Mouse (Mus musculus): ENCODE measurements around the gene Ptpn1. TPM values are rescaled to one million over a fixed set of nuclear protein-coding genes. Genes with fewer than 3 reads are reported as not detected.

Gene Ptpn1
- polyA plus RNA-seq (2012; fragmentation: generic; extraction: Trizol) = 64.6 TPM
- long read RNA-seq, experiment 1, full-length matches to known transcripts = 48 of 75 reads
- long read RNA-seq, experiment 1, partial matches to known transcripts = 13 of 75 reads
- long read RNA-seq, experiment 1, other reads (novel, unspliced or antisense) = 14 of 75 reads
- long read RNA-seq, experiment 2, full-length matches to known transcripts = 274 of 302 reads
- long read RNA-seq, experiment 2, partial matches to known transcripts = 11 of 302 reads
- long read RNA-seq, experiment 2, other reads (novel, unspliced or antisense) = 17 of 302 reads

DNA sequence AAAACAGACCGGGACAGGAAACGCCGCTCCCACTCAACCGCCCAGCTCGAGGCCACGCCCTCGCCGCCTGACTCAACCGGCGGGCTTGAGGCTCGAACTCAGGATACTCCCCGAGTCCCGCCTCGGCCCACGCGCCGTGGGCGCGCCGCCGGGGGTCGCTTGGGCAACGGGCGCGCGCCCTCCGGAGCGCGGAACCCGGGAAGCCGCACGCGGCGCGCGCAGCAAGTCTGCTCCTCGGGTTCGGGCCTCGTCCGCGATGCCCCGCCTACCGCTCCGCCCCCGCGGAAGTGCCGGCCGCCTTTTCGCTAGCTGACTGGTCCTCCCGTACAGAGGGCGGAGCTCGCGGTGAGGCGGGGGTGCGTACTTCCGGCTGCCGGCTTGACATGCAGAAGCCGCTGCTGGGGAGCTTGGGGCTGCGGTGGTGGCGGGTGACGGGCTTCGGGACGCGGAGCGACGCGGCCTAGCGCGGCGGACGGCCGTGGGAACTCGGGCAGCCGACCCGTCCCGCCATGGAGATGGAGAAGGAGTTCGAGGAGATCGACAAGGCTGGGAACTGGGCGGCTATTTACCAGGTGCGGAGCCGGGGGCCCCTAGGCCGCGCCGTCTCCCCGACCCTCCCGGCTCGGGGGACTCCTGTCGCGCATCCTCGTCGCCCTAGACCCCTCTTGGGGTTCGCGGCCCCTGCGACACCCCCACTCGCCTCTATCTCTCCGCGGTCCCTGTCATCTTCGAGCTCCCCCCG lies at the start of gene Ptpn1:
Ptpn1 (plus strand) TSS at position 73 of the 742 bp plus-strand sequence.
- TF ChIP-seq MAX (IDR thresholded peaks at IDR 0.05) (peak; percentile 71), MYOG (IDR thresholded peaks at IDR 0.05; ENCODE audit: control insufficient read depth, extremely low read depth, insufficient read length) (no peak)
- peak within 1 kb of the TSS; percentile 83 for H3ac ChIP-seq (ENCODE audit: control insufficient read depth, insufficient read length, low read depth)
- H3K79me2 ChIP-seq (ENCODE audit: control insufficient read depth, insufficient read depth) = peaks cover 49% of the 10 kb centered on the region
- no peaks in the 10 kb centered on the region for H3K27me3 ChIP-seq (ENCODE audit: control insufficient read depth, insufficient read depth, insufficient read length)
- H3K79me3 ChIP-seq (ENCODE audit: low read depth) = peaks cover 45% of the 10 kb centered on the region
- H3K36me3 ChIP-seq (ENCODE audit: control insufficient read depth, insufficient read depth) = no peaks in the 10 kb centered on the region
- peak within 1 kb of the TSS; percentile 93 for H3K4me3 ChIP-seq (ENCODE audit: insufficient read depth, poor library complexity, severe bottlenecking)

DNA sequence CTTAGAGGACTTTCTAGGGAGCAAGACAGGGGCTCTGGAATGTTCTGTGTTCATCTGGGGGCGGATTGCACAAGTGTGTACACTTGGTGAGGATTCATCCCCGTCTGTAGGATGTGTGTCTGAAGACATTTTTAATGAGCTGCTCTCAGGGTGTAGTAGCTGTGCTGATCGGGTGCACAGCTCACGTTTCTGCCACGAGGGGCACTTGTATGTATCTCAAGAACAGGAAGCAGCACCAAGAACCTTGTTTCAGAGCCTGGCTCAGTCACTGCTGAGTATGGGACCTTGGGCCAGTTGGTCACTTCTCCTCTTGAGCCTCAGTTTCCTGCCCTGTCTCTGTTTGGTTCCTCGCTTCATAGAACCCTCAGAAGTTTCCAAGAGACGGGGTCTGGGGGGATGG lies 45.4 kb upstream of the Ptpn1 start:
- Histone ChIP-seq H3ac (ENCODE audit: control insufficient read depth, insufficient read length, low read depth) (no peak overlapping the region), H3K79me2 (ENCODE audit: control insufficient read depth, insufficient read depth) (no peaks in the 10 kb centered on the region), H3K36me3 (ENCODE audit: control insufficient read depth, insufficient read depth) (no peaks in the 10 kb centered on the region), H3K4me3 (ENCODE audit: insufficient read depth, poor library complexity, severe bottlenecking) (no peak overlapping the region), H3K27me3 (ENCODE audit: control insufficient read depth, insufficient read depth, insufficient read length) (no peaks in the 10 kb centered on the region), H3K79me3 (ENCODE audit: low read depth) (no peaks in the 10 kb centered on the region)
- TF ChIP-seq MYOD1 (IDR thresholded peaks at IDR 0.05; ENCODE audit: control insufficient read depth, insufficient read length, low read depth) (no peak), USF1 (IDR thresholded peaks at IDR 0.05; ENCODE audit: low read depth) (no peak), CEBPB (IDR thresholded peaks at IDR 0.05; ENCODE audit: low read depth) (no peak), CTCF (IDR thresholded peaks at IDR 0.05; ENCODE audit: control insufficient read depth, insufficient read depth, insufficient read length) (no peak), FOSL1 (IDR thresholded peaks at IDR 0.05; ENCODE audit: insufficient read depth, low read length, poor library complexity, severe bottlenecking) (no peak), MAX (IDR thresholded peaks at IDR 0.05) (no peak), MYOG (IDR thresholded peaks at IDR 0.05; ENCODE audit: control insufficient read depth, extremely low read depth, insufficient read length) (no peak)

GRCm38 (mm10) chr2:167887516-167888347 lies 44.1 kb upstream of the Ptpn1 start:
- no peak overlapping the region for H3K4me3 ChIP-seq (ENCODE audit: insufficient read depth, poor library complexity, severe bottlenecking)
- no peaks in the 10 kb centered on the region for H3K79me2 ChIP-seq (ENCODE audit: control insufficient read depth, insufficient read depth)
- TF ChIP-seq MYOD1 (IDR thresholded peaks at IDR 0.05; ENCODE audit: control insufficient read depth, insufficient read length, low read depth) = no peak
- no peak for TF ChIP-seq USF1 (IDR thresholded peaks at IDR 0.05; ENCODE audit: low read depth)
- no peak for TF ChIP-seq CTCF (IDR thresholded peaks at IDR 0.05; ENCODE audit: control insufficient read depth, insufficient read depth, insufficient read length)
- no peak for TF ChIP-seq FOSL1 (IDR thresholded peaks at IDR 0.05; ENCODE audit: insufficient read depth, low read length, poor library complexity, severe bottlenecking)
- TF ChIP-seq CEBPB (IDR thresholded peaks at IDR 0.05; ENCODE audit: low read depth) = no peak

DNA sequence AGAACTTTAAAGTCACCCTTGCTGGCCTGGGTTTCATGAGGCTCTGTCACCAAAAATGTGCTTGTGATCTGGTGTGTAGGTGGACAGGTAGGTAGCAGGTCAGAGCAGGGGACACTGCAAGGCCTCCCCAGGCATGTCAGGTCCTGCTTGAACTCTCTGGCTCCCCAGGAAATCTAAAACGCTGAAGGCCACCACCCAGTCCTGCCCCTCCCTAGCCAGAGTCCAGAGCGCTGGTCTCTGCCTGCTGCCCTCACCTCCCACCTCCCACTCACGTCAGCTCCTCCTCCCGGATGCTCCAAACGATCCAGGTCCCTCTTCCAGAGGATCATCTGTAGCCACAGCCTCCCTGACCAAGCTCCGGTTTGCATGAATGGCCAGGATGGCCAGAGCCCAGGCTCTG lies 43.0 kb upstream of the Ptpn1 start:
- H3K4me3 ChIP-seq (ENCODE audit: insufficient read depth, poor library complexity, severe bottlenecking) = no peak overlapping the region
- no peaks in the 10 kb centered on the region for H3K36me3 ChIP-seq (ENCODE audit: control insufficient read depth, insufficient read depth)
- TF ChIP-seq USF1 (IDR thresholded peaks at IDR 0.05; ENCODE audit: low read depth) (no peak), MYOG (IDR thresholded peaks at IDR 0.05; ENCODE audit: control insufficient read depth, extremely low read depth, insufficient read length) (no peak), FOSL1 (IDR thresholded peaks at IDR 0.05; ENCODE audit: insufficient read depth, low read length, poor library complexity, severe bottlenecking) (no peak), CEBPB (IDR thresholded peaks at IDR 0.05; ENCODE audit: low read depth) (no peak), CTCF (IDR thresholded peaks at IDR 0.05; ENCODE audit: control insufficient read depth, insufficient read depth, insufficient read length) (no peak), MYOD1 (IDR thresholded peaks at IDR 0.05; ENCODE audit: control insufficient read depth, insufficient read length, low read depth) (no peak), MAX (IDR thresholded peaks at IDR 0.05) (no peak)
- H3K79me3 ChIP-seq (ENCODE audit: low read depth) = no peaks in the 10 kb centered on the region
- no peak overlapping the region for H3ac ChIP-seq (ENCODE audit: control insufficient read depth, insufficient read length, low read depth)
- H3K79me2 ChIP-seq (ENCODE audit: control insufficient read depth, insufficient read depth) = no peaks in the 10 kb centered on the region
- no peaks in the 10 kb centered on the region for H3K27me3 ChIP-seq (ENCODE audit: control insufficient read depth, insufficient read depth, insufficient read length)

More at GRCm38 (mm10) chr2:167887516-167888347, 44.1 kb upstream of the Ptpn1 start:
- Histone ChIP-seq H3ac (ENCODE audit: control insufficient read depth, insufficient read length, low read depth) (no peak overlapping the region), H3K27me3 (ENCODE audit: control insufficient read depth, insufficient read depth, insufficient read length) (no peaks in the 10 kb centered on the region), H3K36me3 (ENCODE audit: control insufficient read depth, insufficient read depth) (no peaks in the 10 kb centered on the region), H3K79me3 (ENCODE audit: low read depth) (no peaks in the 10 kb centered on the region)

DNA sequence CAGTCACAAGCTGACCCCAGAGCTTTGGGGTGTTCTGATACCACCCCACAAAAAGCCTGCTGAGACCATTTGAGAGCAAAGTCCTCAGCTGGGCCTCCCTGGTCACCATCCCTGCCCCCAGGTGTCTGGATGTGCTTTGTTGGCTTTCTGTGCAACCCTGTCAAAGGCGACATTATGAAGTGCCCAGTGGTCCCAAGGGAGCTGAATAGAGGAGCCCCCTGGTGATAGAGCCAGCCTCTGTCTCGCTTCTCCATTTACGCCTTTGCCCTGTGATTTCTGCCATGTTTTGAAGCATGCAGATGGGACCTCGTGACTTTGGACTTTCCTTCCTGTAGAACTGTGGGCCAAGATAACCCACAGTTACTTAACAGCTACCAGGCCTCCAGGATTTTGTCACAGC lies 42.0 kb upstream of the Ptpn1 start:
- no peaks in the 10 kb centered on the region for H3K79me2 ChIP-seq (ENCODE audit: control insufficient read depth, insufficient read depth)
- no peaks in the 10 kb centered on the region for H3K79me3 ChIP-seq (ENCODE audit: low read depth)
- no peaks in the 10 kb centered on the region for H3K36me3 ChIP-seq (ENCODE audit: control insufficient read depth, insufficient read depth)
- no peak overlapping the region for H3ac ChIP-seq (ENCODE audit: control insufficient read depth, insufficient read length, low read depth)
- TF ChIP-seq CEBPB (IDR thresholded peaks at IDR 0.05; ENCODE audit: low read depth) (no peak), MAX (IDR thresholded peaks at IDR 0.05) (no peak), FOSL1 (IDR thresholded peaks at IDR 0.05; ENCODE audit: insufficient read depth, low read length, poor library complexity, severe bottlenecking) (no peak), CTCF (IDR thresholded peaks at IDR 0.05; ENCODE audit: control insufficient read depth, insufficient read depth, insufficient read length) (no peak), USF1 (IDR thresholded peaks at IDR 0.05; ENCODE audit: low read depth) (no peak), MYOG (IDR thresholded peaks at IDR 0.05; ENCODE audit: control insufficient read depth, extremely low read depth, insufficient read length) (no peak), MYOD1 (IDR thresholded peaks at IDR 0.05; ENCODE audit: control insufficient read depth, insufficient read length, low read depth) (no peak)
- no peak overlapping the region for H3K4me3 ChIP-seq (ENCODE audit: insufficient read depth, poor library complexity, severe bottlenecking)
- H3K27me3 ChIP-seq (ENCODE audit: control insufficient read depth, insufficient read depth, insufficient read length) = no peaks in the 10 kb centered on the region
